Mouse (Mus musculus): ENCODE results near the gene Sspn. TPM values are rescaled to one million over a fixed set of nuclear protein-coding genes. Genes with fewer than 3 reads are reported as not detected.

Gene Sspn
- polyA plus RNA-seq, 1 experiment from 2014 or later, result 11.7 TPM

- Histone ChIP-seq H3K27ac (ENCODE audit: low read length) (no peak overlapping the region), H3K27me3 (ENCODE audit: insufficient read depth, low read length) (no peaks in the 10 kb centered on the region), H3K9ac (replicated peaks; ENCODE audit: low read length) (no peak overlapping the region), H3K36me3 (ENCODE audit: insufficient read depth, low read length) (no peaks in the 10 kb centered on the region), H3K4me2 (replicated peaks; ENCODE audit: low read depth, low read length) (no peak overlapping the region), H3K9me3 (ENCODE audit: low read length) (no peaks in the 10 kb centered on the region), H3K4me1 (ENCODE audit: insufficient read depth, low read length) (no peaks in the 10 kb centered on the region), H3K4me3 (ENCODE audit: low read length) (no peak overlapping the region)
- WGBS, result 93% methylated on average over 4 of the region's 4 CpGs
- ATAC-seq (ENCODE audit: low FRiP score, low TSS enrichment), result no peak
Observed at GRCm38 (mm10) chr6:145982335-145982734, 50.9 kb downstream of the Sspn start.

- peaks cover 14% of the 10 kb centered on the region for H3K4me1 ChIP-seq (ENCODE audit: insufficient read depth, low read length)
- WGBS, result 85% methylated on average over 1 of the region's 1 CpGs
- ATAC-seq (ENCODE audit: low FRiP score, low TSS enrichment), result no peak
Observed at GRCm38 (mm10) chr6:145990578-145990977, 59.1 kb downstream of the Sspn start.

GRCm38 (mm10) chr6:145992526-145992925, 61.1 kb downstream of the Sspn start:
- Histone ChIP-seq H3K4me2 (replicated peaks; ENCODE audit: low read depth, low read length) (no peak overlapping the region), H3K27me3 (ENCODE audit: insufficient read depth, low read length) (no peaks in the 10 kb centered on the region), H3K27ac (ENCODE audit: low read length) (peak overlapping the region; percentile 3; the same call in 1 of the 2 replicates), H3K4me3 (ENCODE audit: low read length) (no peak overlapping the region), H3K9ac (replicated peaks; ENCODE audit: low read length) (no peak overlapping the region), H3K9me3 (ENCODE audit: low read length) (no peaks in the 10 kb centered on the region), H3K36me3 (ENCODE audit: insufficient read depth, low read length) (no peaks in the 10 kb centered on the region), H3K4me1 (ENCODE audit: insufficient read depth, low read length) (peaks cover 14% of the 10 kb centered on the region)
- no peak for ATAC-seq (ENCODE audit: low FRiP score, low TSS enrichment)
- 55% methylated on average over 11 of the region's 11 CpGs for WGBS

More at GRCm38 (mm10) chr6:145990578-145990977, 59.1 kb downstream of the Sspn start:
- no peak overlapping the region for H3K4me2 ChIP-seq (replicated peaks; ENCODE audit: low read depth, low read length)
- no peaks in the 10 kb centered on the region for H3K27me3 ChIP-seq (ENCODE audit: insufficient read depth, low read length)
- no peak overlapping the region for H3K9ac ChIP-seq (replicated peaks; ENCODE audit: low read length)
- no peaks in the 10 kb centered on the region for H3K9me3 ChIP-seq (ENCODE audit: low read length)
- no peaks in the 10 kb centered on the region for H3K36me3 ChIP-seq (ENCODE audit: insufficient read depth, low read length)
- no peak overlapping the region for H3K27ac ChIP-seq (ENCODE audit: low read length)
- no peak overlapping the region for H3K4me3 ChIP-seq (ENCODE audit: low read length)

GRCm38 (mm10) chr6:145992985-145993384, 61.5 kb downstream of the Sspn start:
- Histone ChIP-seq H3K4me3 (ENCODE audit: low read length) (no peak overlapping the region), H3K9ac (replicated peaks; ENCODE audit: low read length) (no peak overlapping the region), H3K27ac (ENCODE audit: low read length) (peak overlapping the region; percentile 3; the same call in 1 of the 2 replicates), H3K9me3 (ENCODE audit: low read length) (no peaks in the 10 kb centered on the region), H3K4me1 (ENCODE audit: insufficient read depth, low read length) (peaks cover 14% of the 10 kb centered on the region), H3K4me2 (replicated peaks; ENCODE audit: low read depth, low read length) (no peak overlapping the region), H3K36me3 (ENCODE audit: insufficient read depth, low read length) (no peaks in the 10 kb centered on the region), H3K27me3 (ENCODE audit: insufficient read depth, low read length) (no peaks in the 10 kb centered on the region)
- ATAC-seq (ENCODE audit: low FRiP score, low TSS enrichment), result peak; percentile 69; the same call in 1 of the 2 replicates
- 27% methylated on average over 10 of the region's 10 CpGs for WGBS

- Histone ChIP-seq H3K27me3 (ENCODE audit: insufficient read depth, low read length) (no peaks in the 10 kb centered on the region), H3K27ac (ENCODE audit: low read length) (peak overlapping the region; percentile 4; the same call in 1 of the 2 replicates), H3K9me3 (ENCODE audit: low read length) (no peaks in the 10 kb centered on the region), H3K4me2 (replicated peaks; ENCODE audit: low read depth, low read length) (no peak overlapping the region), H3K9ac (replicated peaks; ENCODE audit: low read length) (no peak overlapping the region), H3K4me1 (ENCODE audit: insufficient read depth, low read length) (peaks cover 2% of the 10 kb centered on the region), H3K36me3 (ENCODE audit: insufficient read depth, low read length) (no peaks in the 10 kb centered on the region), H3K4me3 (ENCODE audit: low read length) (no peak overlapping the region)
- ATAC-seq (ENCODE audit: low FRiP score, low TSS enrichment), result no peak; the same call in 1 of the 2 replicates
- WGBS, result 26% methylated on average over 13 of the region's 13 CpGs
Observed at GRCm38 (mm10) chr6:145998314-145999007, 67.0 kb downstream of the Sspn start.

GRCm38 (mm10) chr6:146000767-146001166, 69.3 kb downstream of the Sspn start:
- Histone ChIP-seq H3K9me3 (ENCODE audit: low read length) (no peaks in the 10 kb centered on the region), H3K27me3 (ENCODE audit: insufficient read depth, low read length) (no peaks in the 10 kb centered on the region), H3K4me1 (ENCODE audit: insufficient read depth, low read length) (peaks cover 9% of the 10 kb centered on the region; the same call in 1 of the 2 replicates), H3K4me3 (ENCODE audit: low read length) (no peak overlapping the region), H3K9ac (replicated peaks; ENCODE audit: low read length) (no peak overlapping the region), H3K4me2 (replicated peaks; ENCODE audit: low read depth, low read length) (no peak overlapping the region), H3K27ac (ENCODE audit: low read length) (no peak overlapping the region), H3K36me3 (ENCODE audit: insufficient read depth, low read length) (no peaks in the 10 kb centered on the region)
- WGBS, result 100% methylated on average over 1 of the region's 1 CpGs
- ATAC-seq (ENCODE audit: low FRiP score, low TSS enrichment), result no peak

GRCm38 (mm10) chr6:146001396-146002191, 70.2 kb downstream of the Sspn start:
- Histone ChIP-seq H3K36me3 (ENCODE audit: insufficient read depth, low read length) (no peaks in the 10 kb centered on the region), H3K4me3 (ENCODE audit: low read length) (no peak overlapping the region), H3K4me2 (replicated peaks; ENCODE audit: low read depth, low read length) (no peak overlapping the region), H3K9ac (replicated peaks; ENCODE audit: low read length) (no peak overlapping the region), H3K4me1 (ENCODE audit: insufficient read depth, low read length) (peaks cover 9% of the 10 kb centered on the region; the same call in 1 of the 2 replicates), H3K9me3 (ENCODE audit: low read length) (no peaks in the 10 kb centered on the region), H3K27ac (ENCODE audit: low read length) (no peak overlapping the region), H3K27me3 (ENCODE audit: insufficient read depth, low read length) (no peaks in the 10 kb centered on the region)
- no peak for ATAC-seq (ENCODE audit: low FRiP score, low TSS enrichment)
- 89% methylated on average over 22 of the region's 22 CpGs for WGBS

- H3K27me3 ChIP-seq (ENCODE audit: insufficient read depth, low read length), result no peaks in the 10 kb centered on the region
- no peaks in the 10 kb centered on the region for H3K9me3 ChIP-seq (ENCODE audit: low read length)
- no peaks in the 10 kb centered on the region for H3K36me3 ChIP-seq (ENCODE audit: insufficient read depth, low read length)
- no peak overlapping the region for H3K27ac ChIP-seq (ENCODE audit: low read length)
- 79% methylated on average over 3 of the region's 3 CpGs for WGBS
- no peak overlapping the region for H3K4me2 ChIP-seq (replicated peaks; ENCODE audit: low read depth, low read length)
- H3K9ac ChIP-seq (replicated peaks; ENCODE audit: low read length), result no peak overlapping the region
- ATAC-seq (ENCODE audit: low FRiP score, low TSS enrichment), result no peak
- peaks cover 16% of the 10 kb centered on the region; the same call in 1 of the 2 replicates for H3K4me1 ChIP-seq (ENCODE audit: insufficient read depth, low read length)
- no peak overlapping the region for H3K4me3 ChIP-seq (ENCODE audit: low read length)
Observed at GRCm38 (mm10) chr6:146004174-146004601, 72.7 kb downstream of the Sspn start.

GRCm38 (mm10) chr6:146005129-146005886, 73.9 kb downstream of the Sspn start:
- Histone ChIP-seq H3K4me3 (ENCODE audit: low read length) (no peak overlapping the region), H3K4me2 (replicated peaks; ENCODE audit: low read depth, low read length) (no peak overlapping the region), H3K27ac (ENCODE audit: low read length) (no peak overlapping the region), H3K27me3 (ENCODE audit: insufficient read depth, low read length) (no peaks in the 10 kb centered on the region), H3K9ac (replicated peaks; ENCODE audit: low read length) (no peak overlapping the region), H3K4me1 (ENCODE audit: insufficient read depth, low read length) (peaks cover 25% of the 10 kb centered on the region), H3K36me3 (ENCODE audit: insufficient read depth, low read length) (no peaks in the 10 kb centered on the region), H3K9me3 (ENCODE audit: low read length) (no peaks in the 10 kb centered on the region)
- 74% methylated on average over 11 of the region's 11 CpGs for WGBS
- ATAC-seq (ENCODE audit: low FRiP score, low TSS enrichment), result no peak
